Mouse (Mus musculus) hindbrain, embryonic 11.5 days (tissue): Measurements from ENCODE around the gene Lpp. TPM values are rescaled to one million over a fixed set of nuclear protein-coding genes. Genes with fewer than 3 reads are reported as not detected.

ENCODE experiments used
- ATAC-seq: fragments of 200-750 bp; cut with Nextera tagmentation; 2 replicates; pipeline ENCODE4 v1.8.0; 2017; ENCODE audit warnings: mild to moderate bottlenecking, moderate TSS enrichment, moderate library complexity; ENCODE audit not compliant: low FRiP score
- DNase-seq: peaks from one replicate; pipeline ENCODE4 v3.0.0-alpha.2; 2015; ENCODE audit warnings: low spot score
- H3K27ac ChIP-seq: fragments of 300-500 bp; sonication (generic); 2 replicates; pipeline ENCODE4 v1.5.1; 2014; ENCODE audit warnings: mild to moderate bottlenecking, low read depth, low read length
- H3K27me3 ChIP-seq: fragments of 300-500 bp; sonication (generic); 2 replicates; pipeline ENCODE4 v1.6.1; 2014; ENCODE audit warnings: mild to moderate bottlenecking, low read length, moderate library complexity, mixed read lengths; ENCODE audit not compliant: control insufficient read depth, insufficient read depth
- H3K36me3 ChIP-seq: fragments of 300-500 bp; sonication (generic); 2 replicates; pipeline ENCODE4 v1.6.1; 2014; ENCODE audit warnings: mild to moderate bottlenecking, low read length, moderate library complexity, mixed read lengths; ENCODE audit not compliant: control insufficient read depth, insufficient read depth
- H3K4me1 ChIP-seq: fragments of 300-500 bp; sonication (generic); replicated peaks from 2 replicates; pipeline ENCODE4 v1.6.1; 2014; ENCODE audit warnings: low read length, mixed read lengths; ENCODE audit not compliant: control insufficient read depth, insufficient read depth
- H3K4me2 ChIP-seq: fragments of 300-500 bp; sonication (generic); replicated peaks from 2 replicates; pipeline ENCODE4 v1.6.1; 2014; ENCODE audit warnings: mild to moderate bottlenecking, low read depth, low read length
- H3K4me3 ChIP-seq: fragments of 300-500 bp; sonication (generic); 2 replicates; pipeline ENCODE4 v1.5.1; 2014; ENCODE audit warnings: low read depth, low read length
- H3K9ac ChIP-seq: fragments of 300-500 bp; sonication (generic); 2 replicates; pipeline ENCODE4 v1.6.1; 2014; ENCODE audit warnings: low read depth, low read length
- H3K9me3 ChIP-seq: fragments of 300-500 bp; sonication (generic); 2 replicates; pipeline ENCODE4 v1.6.1; 2016; ENCODE audit warnings: low read length; ENCODE audit not compliant: control insufficient read depth
- WGBS: fragments of 180-500 bp; shearing (Covaris S2); extraction: QIAGEN DNeasy Blood & Tissue Kit; methylation state at CpG from one replicate; pipeline ENCODE4 v1.1.7; 2014; 5-methylcytosine and 5-hydroxymethylcytosine counted together
- polyA plus RNA-seq: library from polyadenylated mRNA; unstranded; fragments of >200 nt; fragmentation: Nextera tagmentation; extraction: Ambion mirVana; gene quantifications from 2 replicates; pipeline ENCODE4 v1.2.1, GENCODE M21; 2014

Lpp gene
- polyA plus RNA-seq, 1 experiment from 2014 or later, result 25.1 TPM

DNA sequence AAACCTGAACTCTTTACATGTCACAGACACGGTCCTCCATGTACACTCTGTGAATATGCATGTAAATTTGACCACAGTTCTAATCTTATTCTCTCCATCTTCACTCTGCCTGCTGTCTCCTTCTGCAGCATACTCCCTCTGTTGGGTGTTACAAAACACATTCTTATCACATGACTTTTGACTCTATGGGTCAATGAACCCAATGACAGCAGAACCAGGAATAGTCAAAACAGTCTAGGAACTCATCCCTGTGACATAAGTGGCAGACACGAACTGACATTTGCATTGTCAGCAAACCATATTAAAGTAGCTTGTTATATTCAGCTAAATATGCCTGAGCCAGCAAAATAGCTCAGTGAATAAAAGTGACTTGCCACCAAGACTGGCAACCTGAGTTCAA lies 383.7 kb downstream of the Lpp start:
- Histone ChIP-seq H3K9me3 (no peaks in the 10 kb centered on the region), H3K4me1 (no peaks in the 10 kb centered on the region), H3K9ac (no peak overlapping the region), H3K4me3 (no peak overlapping the region), H3K27ac (no peak overlapping the region), H3K36me3 (no peaks in the 10 kb centered on the region), H3K4me2 (no peak overlapping the region), H3K27me3 (no peaks in the 10 kb centered on the region)
- DNase-seq (no peak), ATAC-seq (no peak)
- 83% methylated on average over 2 of the region's 2 CpGs for WGBS

DNA sequence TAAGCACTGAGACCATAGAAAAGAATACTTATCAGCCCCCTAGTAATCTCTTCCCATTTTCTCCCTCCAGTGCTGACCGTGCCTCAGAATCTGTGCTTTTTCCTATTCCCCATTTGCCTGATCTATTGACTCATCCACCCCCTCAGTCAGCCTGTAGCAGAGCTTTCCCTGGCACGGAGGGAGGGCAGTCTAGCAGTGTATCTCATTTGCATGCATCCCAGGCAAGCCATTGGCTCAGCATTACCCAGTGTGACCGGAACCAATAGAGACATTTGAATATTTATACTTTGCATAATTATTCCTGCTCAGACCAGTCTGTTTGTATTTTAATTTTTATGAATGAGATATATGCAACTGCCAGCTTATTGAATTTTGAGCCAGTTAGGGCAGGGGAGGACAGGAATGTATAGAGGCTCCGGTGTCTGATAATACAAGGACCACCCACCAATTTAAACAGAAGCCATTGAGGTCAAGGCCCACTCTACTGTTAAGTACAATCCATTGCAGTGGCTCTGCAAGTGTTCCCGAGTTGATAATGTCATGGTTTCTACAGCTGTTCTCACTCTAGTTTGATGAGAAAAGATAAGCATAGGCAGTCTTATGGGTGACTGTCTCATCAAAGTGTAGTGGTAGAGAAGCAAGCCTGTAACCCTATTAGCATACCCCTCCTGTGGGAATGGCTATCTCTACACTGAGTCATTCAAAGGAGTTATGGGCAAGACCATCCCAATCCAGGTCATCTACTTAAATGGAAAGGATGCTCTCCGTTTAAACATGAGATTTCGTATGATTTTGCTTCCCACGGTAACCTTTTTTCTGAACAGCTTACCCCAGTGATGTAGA lies 385.3 kb downstream of the Lpp start:
- WGBS, result 68% methylated on average over 8 of the region's 8 CpGs

DNA sequence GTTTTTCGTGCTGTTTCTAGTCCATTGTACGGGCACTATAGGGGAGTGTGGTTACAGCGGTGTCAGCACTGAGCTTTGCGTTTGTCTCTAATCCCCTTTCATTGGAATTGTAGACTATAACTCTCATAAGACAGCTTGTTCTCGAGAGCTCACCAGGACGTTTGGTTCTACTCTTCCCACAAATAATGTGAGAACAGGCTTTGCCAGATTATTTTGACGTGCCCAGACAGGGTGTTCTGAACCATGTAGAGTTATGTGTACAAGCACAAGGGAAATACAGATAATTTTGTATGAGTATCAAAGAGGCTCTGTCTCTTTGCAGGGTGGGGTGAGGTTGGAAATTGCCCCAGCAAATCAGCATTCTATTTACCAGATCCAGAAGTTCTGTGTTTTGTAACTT lies 387.2 kb downstream of the Lpp start:
- Histone ChIP-seq H3K4me3 (no peak overlapping the region), H3K9ac (no peak overlapping the region), H3K9me3 (no peaks in the 10 kb centered on the region), H3K27ac (no peak overlapping the region), H3K4me1 (no peaks in the 10 kb centered on the region), H3K4me2 (no peak overlapping the region), H3K36me3 (no peaks in the 10 kb centered on the region), H3K27me3 (no peaks in the 10 kb centered on the region)
- DNase-seq (no peak), ATAC-seq (no peak)
- 83% methylated on average over 7 of the region's 7 CpGs for WGBS

More for the DNA sequence above, 385.3 kb downstream of the Lpp start:
- H3K9ac ChIP-seq, result no peak overlapping the region
- H3K27ac ChIP-seq, result no peak overlapping the region
- no peak overlapping the region for H3K4me3 ChIP-seq
- peak; percentile 93 for ATAC-seq
- H3K4me1 ChIP-seq, result no peaks in the 10 kb centered on the region
- DNase-seq, result peak; percentile 22
- H3K27me3 ChIP-seq, result no peaks in the 10 kb centered on the region
- no peaks in the 10 kb centered on the region for H3K9me3 ChIP-seq
- no peaks in the 10 kb centered on the region for H3K36me3 ChIP-seq
- H3K4me2 ChIP-seq, result no peak overlapping the region

DNA sequence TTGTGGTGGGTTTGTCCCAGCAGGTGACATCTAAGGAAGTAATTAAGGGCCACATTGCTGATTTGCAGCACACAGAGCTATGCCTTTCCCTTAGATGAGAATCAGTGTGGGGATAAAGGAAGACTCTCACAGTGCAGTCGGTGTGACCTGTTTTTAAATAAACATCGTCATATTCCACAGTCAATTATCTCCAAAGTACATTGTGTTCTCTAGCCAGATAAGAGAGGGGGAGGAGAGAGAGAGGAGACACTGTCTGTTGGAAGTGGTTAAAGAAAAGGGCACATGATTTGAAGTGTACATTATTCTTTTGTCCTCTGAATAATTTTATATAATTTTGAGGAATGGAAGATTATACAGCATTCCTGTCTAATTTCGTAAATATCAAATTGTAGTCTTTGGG lies 388.6 kb downstream of the Lpp start:
- H3K27me3 ChIP-seq, result no peaks in the 10 kb centered on the region
- H3K4me1 ChIP-seq, result no peaks in the 10 kb centered on the region
- ATAC-seq (no peak), DNase-seq (no peak)
- no peak overlapping the region for H3K27ac ChIP-seq
- no peaks in the 10 kb centered on the region for H3K9me3 ChIP-seq
- H3K4me2 ChIP-seq, result no peak overlapping the region
- no peak overlapping the region for H3K4me3 ChIP-seq
- WGBS, result 81% methylated on average over 3 of the region's 3 CpGs
- no peaks in the 10 kb centered on the region for H3K36me3 ChIP-seq
- no peak overlapping the region for H3K9ac ChIP-seq

DNA sequence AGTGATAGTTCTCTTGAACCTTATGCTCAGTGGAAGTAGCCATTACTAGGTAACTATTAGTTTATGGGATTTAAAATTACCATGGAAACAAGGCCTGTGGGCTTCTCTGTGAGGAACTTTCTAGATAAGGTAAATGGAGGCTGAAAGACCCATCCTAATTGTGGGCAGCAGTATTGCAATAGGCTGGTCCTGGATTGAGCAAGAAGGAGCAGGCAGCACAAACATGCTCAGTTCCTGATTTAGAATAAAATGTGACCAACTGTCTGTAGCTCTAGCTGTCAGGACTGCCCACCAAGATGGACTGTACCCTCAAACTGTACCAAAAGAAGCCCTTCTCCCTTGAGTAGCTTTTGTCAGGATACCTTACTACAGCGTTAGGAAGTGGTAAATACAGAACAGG lies 392.3 kb downstream of the Lpp start:
- Histone ChIP-seq H3K4me1 (no peaks in the 10 kb centered on the region), H3K9ac (no peak overlapping the region), H3K27ac (no peak overlapping the region), H3K4me3 (no peak overlapping the region), H3K4me2 (no peak overlapping the region), H3K9me3 (no peaks in the 10 kb centered on the region), H3K36me3 (no peaks in the 10 kb centered on the region), H3K27me3 (no peaks in the 10 kb centered on the region)
- DNase-seq, result no peak
- no peak for ATAC-seq
- 77% methylated on average over 1 of the region's 1 CpGs for WGBS

DNA sequence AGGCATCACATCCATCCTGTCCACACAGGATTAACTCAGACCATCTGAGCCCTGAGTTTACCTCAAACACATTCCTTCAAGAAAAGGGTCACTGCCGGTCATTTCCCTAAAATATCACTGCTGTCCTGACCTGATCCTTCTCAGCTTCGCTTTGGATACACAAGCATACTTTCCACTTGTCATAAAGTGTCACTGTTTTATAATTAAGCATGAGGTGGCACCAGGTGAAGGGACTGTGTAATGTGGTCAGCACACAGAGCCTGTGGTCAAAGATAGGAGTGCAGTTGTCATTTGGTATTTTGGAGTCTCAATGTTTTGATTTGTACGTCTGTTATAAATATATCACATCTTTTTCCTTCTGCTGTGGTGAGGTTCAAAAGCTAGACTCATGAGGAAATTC lies 395.7 kb downstream of the Lpp start:
- 89% methylated on average over 3 of the region's 3 CpGs for WGBS
- ATAC-seq, result no peak

DNA sequence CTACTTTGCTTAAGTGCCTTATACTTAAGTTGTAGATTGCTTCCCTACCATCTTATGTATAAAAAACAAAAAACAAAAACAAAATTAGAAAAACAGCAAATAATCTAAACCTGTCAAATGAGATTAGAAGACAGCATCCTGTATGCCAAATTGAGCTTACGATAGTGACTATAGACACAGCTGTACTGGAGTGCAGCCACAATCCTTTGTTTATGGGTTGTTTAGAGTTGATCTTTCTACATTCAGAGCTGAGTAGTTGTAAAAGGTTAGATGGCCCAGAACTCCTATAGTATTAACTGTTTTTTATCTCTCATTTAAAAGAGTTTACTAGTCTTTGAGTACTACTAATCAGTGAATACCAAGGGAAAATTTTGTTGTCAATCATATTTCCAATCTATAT lies 398.1 kb downstream of the Lpp start:
- H3K36me3 ChIP-seq, result no peaks in the 10 kb centered on the region
- no peaks in the 10 kb centered on the region for H3K9me3 ChIP-seq
- H3K27me3 ChIP-seq, result no peaks in the 10 kb centered on the region
- no peak for ATAC-seq
- no peaks in the 10 kb centered on the region for H3K4me1 ChIP-seq
- no peak overlapping the region for H3K9ac ChIP-seq
- no peak for DNase-seq
- H3K27ac ChIP-seq, result no peak overlapping the region
- no peak overlapping the region for H3K4me3 ChIP-seq
- 100% methylated on average over 1 of the region's 1 CpGs for WGBS
- no peak overlapping the region for H3K4me2 ChIP-seq

More for the DNA sequence above, 395.7 kb downstream of the Lpp start:
- H3K4me3 ChIP-seq, result no peak overlapping the region
- DNase-seq, result no peak
- no peaks in the 10 kb centered on the region for H3K4me1 ChIP-seq
- no peaks in the 10 kb centered on the region for H3K9me3 ChIP-seq
- no peaks in the 10 kb centered on the region for H3K27me3 ChIP-seq
- H3K9ac ChIP-seq, result no peak overlapping the region
- no peak overlapping the region for H3K4me2 ChIP-seq
- H3K36me3 ChIP-seq, result no peaks in the 10 kb centered on the region
- no peak overlapping the region for H3K27ac ChIP-seq

DNA sequence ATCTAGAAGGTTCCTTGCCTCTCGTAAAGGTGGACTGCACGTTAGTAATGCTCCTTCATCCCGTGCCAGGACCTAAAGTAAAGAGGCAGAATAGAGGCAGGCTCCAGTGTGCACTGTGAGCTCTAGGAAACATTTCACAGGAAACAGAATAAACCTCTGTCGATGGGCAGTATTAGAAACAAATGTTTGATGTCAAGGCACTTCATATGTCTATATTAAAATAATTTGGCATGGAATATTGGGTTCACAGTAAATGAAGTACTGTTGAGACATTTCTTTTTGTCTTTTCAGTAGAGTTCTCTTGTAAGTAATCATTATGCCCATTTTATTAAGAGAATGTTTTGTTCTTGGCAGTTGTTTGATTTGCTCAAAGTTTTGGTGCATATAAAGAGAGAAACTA lies 398.7 kb downstream of the Lpp start:
- Histone ChIP-seq H3K4me1 (no peaks in the 10 kb centered on the region), H3K27me3 (no peaks in the 10 kb centered on the region), H3K36me3 (no peaks in the 10 kb centered on the region), H3K4me2 (no peak overlapping the region), H3K4me3 (no peak overlapping the region), H3K9ac (no peak overlapping the region), H3K27ac (no peak overlapping the region), H3K9me3 (no peaks in the 10 kb centered on the region)
- no peak for DNase-seq
- no peak for ATAC-seq
- WGBS, result 92% methylated on average over 4 of the region's 4 CpGs

DNA sequence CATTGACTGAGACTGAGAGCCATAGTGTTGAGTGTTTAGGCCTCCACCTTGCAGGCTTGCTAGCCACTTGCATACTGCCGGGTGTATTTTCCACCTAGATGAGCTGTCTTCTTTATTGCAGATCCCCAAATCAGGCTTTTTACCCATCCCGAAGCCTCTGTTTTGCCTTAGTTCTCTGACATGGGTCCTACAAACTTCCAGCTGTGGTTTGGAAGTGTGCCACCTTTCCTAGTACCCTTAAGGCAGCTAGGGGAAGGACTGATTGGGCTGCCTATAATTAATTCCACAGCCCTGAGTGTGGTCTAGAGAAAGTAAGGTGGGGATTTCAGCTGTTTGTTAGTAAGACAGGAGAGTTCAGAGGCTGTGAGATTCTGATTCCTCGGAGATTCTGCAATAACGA lies 399.5 kb downstream of the Lpp start:
- no peaks in the 10 kb centered on the region for H3K4me1 ChIP-seq
- 94% methylated on average over 4 of the region's 4 CpGs for WGBS
- no peaks in the 10 kb centered on the region for H3K9me3 ChIP-seq
- no peak overlapping the region for H3K4me3 ChIP-seq
- H3K36me3 ChIP-seq, result no peaks in the 10 kb centered on the region
- H3K4me2 ChIP-seq, result no peak overlapping the region
- H3K27me3 ChIP-seq, result no peaks in the 10 kb centered on the region
- DNase-seq, result no peak
- H3K9ac ChIP-seq, result no peak overlapping the region
- ATAC-seq, result no peak
- H3K27ac ChIP-seq, result no peak overlapping the region
